Mouse (Mus musculus) testis, adult 2 months (tissue): ENCODE data around the gene Dnajc14.
"Not testable (repeated sequence)": the region's sequence is repeated elsewhere in the genome, so short reads cannot be mapped to it uniquely, and the experiment has no call there.

Experiments
- CTCF ChIP-seq: fragments of 200-500 bp; IDR thresholded peaks from 2 replicates; pipeline ENCODE4 v1.5.1; 2012; ENCODE audit warnings: low read depth, mild to moderate bottlenecking, inconsistent platforms, low read length, moderate library complexity; ENCODE audit not compliant: control insufficient read depth, insufficient read depth, insufficient replicate concordance
- POLR2A ChIP-seq: fragments of 200-500 bp; IDR thresholded peaks from 2 replicates; pipeline ENCODE4 v1.6.1; 2012; ENCODE audit warnings: low read depth, mild to moderate bottlenecking, inconsistent platforms, low read length, moderate library complexity; ENCODE audit not compliant: control insufficient read depth

DNA sequence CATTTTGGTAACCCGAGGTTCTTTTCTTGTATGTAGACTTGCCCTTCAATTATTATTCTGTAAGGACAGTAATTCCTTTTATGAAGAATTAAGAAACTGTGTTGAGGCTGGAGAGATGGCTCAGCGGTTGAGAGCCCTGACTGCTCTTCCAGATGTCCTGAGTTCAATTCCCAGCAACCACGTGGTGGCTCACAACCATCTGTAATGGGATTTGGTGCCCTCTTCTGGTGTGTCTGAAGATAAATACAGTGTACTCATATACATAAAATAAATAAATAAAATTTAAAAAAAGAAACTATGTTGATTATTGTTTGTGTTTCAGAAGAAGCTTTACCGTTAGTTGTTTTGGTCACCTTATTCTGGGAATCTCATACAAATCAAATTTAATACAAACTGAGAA, 19.2 kb downstream of the Dnajc14 start:
- TF ChIP-seq POLR2A, CTCF: not testable (repeated sequence)
